Mouse (Mus musculus): Measurements from ENCODE around the gene Ppp1r10.

GRCm38 (mm10) chr17:35870151-35870883, 45.9 kb upstream of the Ppp1r10 start:
- no peak for TF ChIP-seq CTCF (IDR thresholded peaks at IDR 0.05; ENCODE audit: low read depth, low read length)
- no peak for TF ChIP-seq GATA2 (IDR thresholded peaks at IDR 0.05; ENCODE audit: borderline replicate concordance, low read depth, low read length)
- TF ChIP-seq TAL1 (conservative IDR thresholded peaks at IDR 0.05; ENCODE audit: low read depth, low read length), result no peak
- no peak for TF ChIP-seq GATA1 (IDR thresholded peaks at IDR 0.05; ENCODE audit: borderline replicate concordance, low read length)
